Mouse (Mus musculus) C2C12 (cell line): ENCODE measurements around the gene E430018J23Rik. TPM values are rescaled to one million over a fixed set of nuclear protein-coding genes. Genes with fewer than 3 reads are reported as not detected.
"Not testable (repeated sequence)": the region's sequence is repeated elsewhere in the genome, so short reads cannot be mapped to it uniquely, and the experiment has no call there.

Experiments used
- H3K27me3 ChIP-seq: one replicate; pipeline ENCODE4 v1.6.1; 2011; ENCODE audit not compliant: control insufficient read depth, insufficient read depth, insufficient read length
- H3K36me3 ChIP-seq: one replicate; pipeline ENCODE4 v1.6.1; 2011; ENCODE audit not compliant: control insufficient read depth, insufficient read depth
- H3K4me3 ChIP-seq: one replicate; pipeline ENCODE4 v1.5.1; 2011; ENCODE audit warnings: mild to moderate bottlenecking, control low read depth; ENCODE audit not compliant: poor library complexity, insufficient read depth, severe bottlenecking
- H3K79me2 ChIP-seq: one replicate; pipeline ENCODE4 v1.6.1; 2011; ENCODE audit not compliant: control insufficient read depth, insufficient read depth
- H3K79me3 ChIP-seq: one replicate; pipeline ENCODE4 v1.6.1; 2011; ENCODE audit warnings: low read depth, control low read depth
- H3ac ChIP-seq: one replicate; pipeline ENCODE3; 2011; ENCODE audit warnings: low read depth; ENCODE audit not compliant: control insufficient read depth, insufficient read length
- CEBPB ChIP-seq: IDR thresholded peaks from one replicate; pipeline ENCODE4 v1.6.1; 2011; ENCODE audit warnings: low read depth, mild to moderate bottlenecking, control low read depth, moderate library complexity
- CTCF ChIP-seq: IDR thresholded peaks from one replicate; pipeline ENCODE4 v1.5.1; 2011; ENCODE audit not compliant: control insufficient read depth, insufficient read depth, insufficient read length
- FOSL1 ChIP-seq: IDR thresholded peaks from one replicate; pipeline ENCODE4 v1.8.0; 2011; ENCODE audit warnings: mild to moderate bottlenecking, low read length; ENCODE audit not compliant: poor library complexity, insufficient read depth, severe bottlenecking
- MAX ChIP-seq: IDR thresholded peaks from one replicate; pipeline ENCODE4 v1.6.1; 2011; ENCODE audit warnings: mild to moderate bottlenecking, control low read depth
- MYOD1 ChIP-seq: IDR thresholded peaks from one replicate; pipeline ENCODE4 v1.6.1; 2011; ENCODE audit warnings: low read depth; ENCODE audit not compliant: control insufficient read depth, insufficient read length
- MYOG ChIP-seq: IDR thresholded peaks from one replicate; pipeline ENCODE4 v1.6.1; 2011; ENCODE audit not compliant: control insufficient read depth, insufficient read length; ENCODE audit errors: extremely low read depth
- USF1 ChIP-seq: IDR thresholded peaks from one replicate; pipeline ENCODE4 v1.6.1; 2011; ENCODE audit warnings: low read depth, mild to moderate bottlenecking, control low read depth, moderate library complexity
- polyA plus RNA-seq: library from polyadenylated mRNA; unstranded; fragments of >200 nt; fragmentation: generic; extraction: Trizol; gene quantifications from one replicate; pipeline ENCODE4 v1.2.1, GENCODE M21; 2012; ENCODE audit warnings: missing spikeins

E430018J23Rik gene
- polyA plus RNA-seq, 1 experiment: 2.9 TPM

DNA sequence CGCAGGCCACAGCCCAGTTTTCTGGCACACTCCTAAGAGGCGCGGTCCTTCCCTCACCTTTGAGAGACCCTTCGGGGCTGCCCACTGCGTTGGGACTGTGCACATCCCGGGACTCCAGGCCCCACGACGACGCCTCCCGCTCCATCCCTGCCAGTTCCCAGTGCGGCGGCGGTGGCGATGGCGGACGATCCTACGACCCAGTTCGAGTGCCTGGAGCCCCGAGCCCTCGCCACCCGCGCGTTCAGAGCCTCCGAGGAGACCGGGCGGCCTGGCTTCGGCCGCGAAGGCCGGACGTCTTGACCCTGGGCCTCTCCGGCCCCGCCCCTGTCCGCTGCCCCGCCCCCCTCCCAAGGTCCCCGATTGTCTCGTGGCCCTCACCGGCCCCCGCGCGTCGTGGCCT, 48.3 kb downstream of the E430018J23Rik start:
- H3ac ChIP-seq: peak overlapping the region; percentile 89
- no peaks in the 10 kb centered on the region for H3K27me3 ChIP-seq
- peak overlapping the region; percentile 59 for H3K4me3 ChIP-seq
- H3K79me2 ChIP-seq: peaks cover 12% of the 10 kb centered on the region
- no peaks in the 10 kb centered on the region for H3K36me3 ChIP-seq
- no peak for TF ChIP-seq MAX
- no peak for TF ChIP-seq CTCF
- TF ChIP-seq MYOG: no peak
- no peak for TF ChIP-seq MYOD1
- TF ChIP-seq FOSL1: no peak
- TF ChIP-seq CEBPB: no peak
- no peak for TF ChIP-seq USF1
- H3K79me3 ChIP-seq: peaks cover 8% of the 10 kb centered on the region

- TF ChIP-seq MYOG (no peak), MAX (no peak)
- Histone ChIP-seq H3ac (no peak overlapping the region), H3K36me3 (no peaks in the 10 kb centered on the region), H3K79me2 (peaks cover 12% of the 10 kb centered on the region), H3K27me3 (no peaks in the 10 kb centered on the region), H3K79me3 (peaks cover 8% of the 10 kb centered on the region), H3K4me3 (peak overlapping the region; percentile 59)
Observed at GRCm38 (mm10) chr7:127344371-127344770, 49.1 kb downstream of the E430018J23Rik start.

GRCm38 (mm10) chr7:127343351-127344019, 49.9 kb downstream of the E430018J23Rik start:
- Histone ChIP-seq H3K36me3 (no peaks in the 10 kb centered on the region), H3ac (no peak overlapping the region), H3K79me2 (peaks cover 12% of the 10 kb centered on the region), H3K27me3 (no peaks in the 10 kb centered on the region), H3K79me3 (peaks cover 8% of the 10 kb centered on the region), H3K4me3 (no peak overlapping the region)
- TF ChIP-seq CTCF (no peak), FOSL1 (no peak), USF1 (no peak), CEBPB (no peak), MYOD1 (no peak), MYOG (no peak), MAX (no peak)

DNA sequence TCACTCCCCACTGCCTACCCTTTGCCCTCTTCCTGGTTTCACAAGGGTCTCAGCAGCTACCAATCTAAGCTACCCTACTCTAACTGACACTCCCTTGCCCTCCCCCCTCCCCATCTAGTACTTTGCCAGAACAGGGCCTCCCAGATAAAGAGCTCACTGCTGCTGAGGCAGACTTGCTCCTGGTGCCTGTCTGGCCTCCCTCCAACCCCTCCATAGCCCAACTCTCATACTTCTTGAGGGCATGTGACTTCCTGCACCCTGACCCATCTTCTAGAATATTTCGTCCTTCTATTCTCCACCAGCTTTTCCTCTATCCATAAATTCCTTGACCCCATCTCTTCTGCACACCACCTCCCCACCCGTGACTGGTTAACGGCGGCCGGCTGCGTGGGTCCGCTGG, 50.5 kb downstream of the E430018J23Rik start:
- H3K27me3 ChIP-seq: no peaks in the 10 kb centered on the region
- TF ChIP-seq FOSL1: no peak
- H3K79me3 ChIP-seq: peaks cover 8% of the 10 kb centered on the region
- H3K4me3 ChIP-seq: no peak overlapping the region
- H3K79me2 ChIP-seq: peaks cover 12% of the 10 kb centered on the region
- H3ac ChIP-seq: no peak overlapping the region
- no peaks in the 10 kb centered on the region for H3K36me3 ChIP-seq

- no peaks in the 10 kb centered on the region for H3K27me3 ChIP-seq
- peaks cover 12% of the 10 kb centered on the region for H3K79me2 ChIP-seq
- TF ChIP-seq USF1: no peak
- TF ChIP-seq CEBPB: no peak
- TF ChIP-seq MYOG: no peak
- no peak for TF ChIP-seq FOSL1
- TF ChIP-seq MYOD1: no peak
- TF ChIP-seq MAX: no peak
- no peak for TF ChIP-seq CTCF
- H3ac ChIP-seq: no peak overlapping the region
- no peak overlapping the region for H3K4me3 ChIP-seq
- no peaks in the 10 kb centered on the region for H3K36me3 ChIP-seq
- peaks cover 8% of the 10 kb centered on the region for H3K79me3 ChIP-seq
Observed at GRCm38 (mm10) chr7:127342332-127342731, 51.1 kb downstream of the E430018J23Rik start.

DNA sequence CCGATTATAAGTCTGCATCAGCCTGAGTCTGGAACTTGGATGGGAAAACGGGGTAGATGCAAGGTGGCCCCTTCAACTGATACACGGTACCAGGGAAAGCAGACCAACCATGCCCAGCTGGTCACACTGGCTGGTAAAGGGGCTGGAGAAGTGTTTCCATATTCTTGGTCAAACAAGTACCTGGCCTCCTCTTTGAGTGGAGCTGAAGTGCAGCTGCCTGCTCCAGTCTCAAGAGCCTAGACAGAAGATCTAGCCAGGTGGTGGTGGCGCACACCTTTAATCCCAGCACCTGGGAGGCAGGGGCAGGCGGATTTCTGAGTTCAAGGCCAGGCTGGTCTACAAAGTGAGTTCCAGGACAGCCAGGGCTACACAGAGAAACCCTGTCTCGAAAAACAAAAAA, 51.6 kb downstream of the E430018J23Rik start:
- not testable (repeated sequence) for H3ac ChIP-seq, H3K79me3 ChIP-seq, H3K4me3 ChIP-seq, H3K27me3 ChIP-seq, H3K36me3 ChIP-seq
- peaks cover 12% of the 10 kb centered on the region for H3K79me2 ChIP-seq
